Mouse (Mus musculus): ENCODE measurements at regions not wholly inside any gene's neighbourhood (a gene's known extent, or its start where the extent isn't known, plus 50 kb on each side); places are given as distances from the start of the nearest gene placed in this dataset.

- TF ChIP-seq POLR2A (IDR thresholded peaks at IDR 0.05; ENCODE audit: low read depth, low read length) (no peak), CTCF (conservative IDR thresholded peaks at IDR 0.05; ENCODE audit: insufficient read depth, insufficient read length, low read depth, low read length) (no peak)
Observed at GRCm38 (mm10) chr9:43524947-43525565, 214.4 kb downstream of the Trim29 start.

All from kidney, adult 2 months (tissue).